Mouse (Mus musculus) cerebellum, adult 9-11 months (tissue): Measurements from ENCODE around the gene Gm10320.

Experiments used
- DNase-seq: peaks from one replicate; pipeline ENCODE4 v3.0.0; 2022

Gm10320 gene

GRCm38 (mm10) chr13:98502813-98503341 is 11.1 kb upstream of the Gm10320 start:
- no peak for DNase-seq

GRCm38 (mm10) chr13:98502236-98502812 is 10.5 kb upstream of the Gm10320 start:
- no peak for DNase-seq

- DNase-seq, result no peak
Measured at GRCm38 (mm10) chr13:98501321-98501720, 9.5 kb upstream of the Gm10320 start.

- no peak for DNase-seq
Measured at GRCm38 (mm10) chr13:98500471-98501125, 8.8 kb upstream of the Gm10320 start.

- DNase-seq, result no peak
Measured at GRCm38 (mm10) chr13:98498561-98498960, 6.8 kb upstream of the Gm10320 start.

GRCm38 (mm10) chr13:98498080-98498479 is 6.3 kb upstream of the Gm10320 start:
- DNase-seq, result no peak

GRCm38 (mm10) chr13:98496917-98497870 is 5.4 kb upstream of the Gm10320 start:
- no peak for DNase-seq

- no peak for DNase-seq
Measured at GRCm38 (mm10) chr13:98494492-98495064, 2.8 kb upstream of the Gm10320 start.

- no peak for DNase-seq
Measured at GRCm38 (mm10) chr13:98492569-98493255, 911 bp upstream of the Gm10320 start.

GRCm38 (mm10) chr13:98486726-98487125 is 5.1 kb downstream of the Gm10320 start:
- DNase-seq, result no peak

GRCm38 (mm10) chr13:98486161-98486560 is 5.6 kb downstream of the Gm10320 start:
- DNase-seq, result no peak

GRCm38 (mm10) chr13:98485440-98485839 is 6.4 kb downstream of the Gm10320 start:
- no peak for DNase-seq

GRCm38 (mm10) chr13:98477991-98478390 is 13.8 kb downstream of the Gm10320 start:
- no peak for DNase-seq

- no peak for DNase-seq
Measured at GRCm38 (mm10) chr13:98476839-98477495, 14.8 kb downstream of the Gm10320 start.

GRCm38 (mm10) chr13:98476175-98476838 is 15.5 kb downstream of the Gm10320 start:
- no peak for DNase-seq

GRCm38 (mm10) chr13:98475681-98476080 is 16.1 kb downstream of the Gm10320 start:
- no peak for DNase-seq

- no peak for DNase-seq
Measured at GRCm38 (mm10) chr13:98473034-98473433, 18.8 kb downstream of the Gm10320 start.

- DNase-seq, result no peak
Measured at GRCm38 (mm10) chr13:98471756-98472155, 20.0 kb downstream of the Gm10320 start.

GRCm38 (mm10) chr13:98470321-98470720 is 21.5 kb downstream of the Gm10320 start:
- DNase-seq, result no peak

GRCm38 (mm10) chr13:98469916-98470315 is 21.9 kb downstream of the Gm10320 start:
- DNase-seq, result no peak

- no peak for DNase-seq
Measured at GRCm38 (mm10) chr13:98461467-98461866, 30.3 kb downstream of the Gm10320 start.
